Mouse (Mus musculus): ENCODE data around the gene 1700067P10Rik. TPM values are rescaled to one million over a fixed set of nuclear protein-coding genes. Genes with fewer than 3 reads are reported as not detected.

Gene 1700067P10Rik
- polyA plus RNA-seq, 1 experiment, result 0.13 TPM

- TF ChIP-seq POLR2A (IDR thresholded peaks at IDR 0.05; ENCODE audit: borderline replicate concordance, insufficient read depth, low read length), result no peak
- TF ChIP-seq CTCF (IDR thresholded peaks at IDR 0.05; ENCODE audit: borderline replicate concordance, insufficient read depth, low read depth, low read length), result no peak
- Histone ChIP-seq H3K4me3 (replicated peaks; ENCODE audit: insufficient read depth, low read depth, low read length) (no peak overlapping the region), H3K27me3 (ENCODE audit: control insufficient read depth, insufficient read depth, low read length) (no peaks in the 10 kb centered on the region; the same call in 1 of the 2 replicates), H3K27ac (ENCODE audit: insufficient read depth, low read length) (no peak overlapping the region), H3K4me1 (ENCODE audit: control insufficient read depth, insufficient read depth, low read length) (no peaks in the 10 kb centered on the region)
- 78% methylated on average over 2 of the region's 2 CpGs for WGBS
- no peak for DNase-seq
Measured at GRCm38 (mm10) chr17:48089446-48089845, 327 bp downstream of the 1700067P10Rik start.

- Histone ChIP-seq H3K4me3 (replicated peaks; ENCODE audit: insufficient read depth, low read depth, low read length) (no peak overlapping the region), H3K4me1 (ENCODE audit: control insufficient read depth, insufficient read depth, low read length) (no peaks in the 10 kb centered on the region), H3K27me3 (ENCODE audit: control insufficient read depth, insufficient read depth, low read length) (no peaks in the 10 kb centered on the region; the same call in 1 of the 2 replicates), H3K27ac (ENCODE audit: insufficient read depth, low read length) (no peak overlapping the region)
- WGBS, result 26% methylated on average over 12 of the region's 12 CpGs
- no peak for TF ChIP-seq POLR2A (IDR thresholded peaks at IDR 0.05; ENCODE audit: borderline replicate concordance, insufficient read depth, low read length)
- no peak for TF ChIP-seq CTCF (IDR thresholded peaks at IDR 0.05; ENCODE audit: borderline replicate concordance, insufficient read depth, low read depth, low read length)
- no peak for DNase-seq
Measured at GRCm38 (mm10) chr17:48090305-48090704, 1.2 kb downstream of the 1700067P10Rik start.

GRCm38 (mm10) chr17:48093286-48093817 is 4.2 kb downstream of the 1700067P10Rik start:
- TF ChIP-seq CTCF (IDR thresholded peaks at IDR 0.05; ENCODE audit: borderline replicate concordance, insufficient read depth, low read depth, low read length), result no peak
- no peak for TF ChIP-seq POLR2A (IDR thresholded peaks at IDR 0.05; ENCODE audit: borderline replicate concordance, insufficient read depth, low read length)
- Histone ChIP-seq H3K4me3 (replicated peaks; ENCODE audit: insufficient read depth, low read depth, low read length) (no peak overlapping the region), H3K4me1 (ENCODE audit: control insufficient read depth, insufficient read depth, low read length) (peaks cover 4% of the 10 kb centered on the region; the same call in 1 of the 2 replicates), H3K27me3 (ENCODE audit: control insufficient read depth, insufficient read depth, low read length) (peaks cover 2% of the 10 kb centered on the region; the same call in 1 of the 2 replicates), H3K27ac (ENCODE audit: insufficient read depth, low read length) (no peak overlapping the region)
- DNase-seq, result no peak
- WGBS, result 67% methylated on average over 5 of the region's 5 CpGs

DNA sequence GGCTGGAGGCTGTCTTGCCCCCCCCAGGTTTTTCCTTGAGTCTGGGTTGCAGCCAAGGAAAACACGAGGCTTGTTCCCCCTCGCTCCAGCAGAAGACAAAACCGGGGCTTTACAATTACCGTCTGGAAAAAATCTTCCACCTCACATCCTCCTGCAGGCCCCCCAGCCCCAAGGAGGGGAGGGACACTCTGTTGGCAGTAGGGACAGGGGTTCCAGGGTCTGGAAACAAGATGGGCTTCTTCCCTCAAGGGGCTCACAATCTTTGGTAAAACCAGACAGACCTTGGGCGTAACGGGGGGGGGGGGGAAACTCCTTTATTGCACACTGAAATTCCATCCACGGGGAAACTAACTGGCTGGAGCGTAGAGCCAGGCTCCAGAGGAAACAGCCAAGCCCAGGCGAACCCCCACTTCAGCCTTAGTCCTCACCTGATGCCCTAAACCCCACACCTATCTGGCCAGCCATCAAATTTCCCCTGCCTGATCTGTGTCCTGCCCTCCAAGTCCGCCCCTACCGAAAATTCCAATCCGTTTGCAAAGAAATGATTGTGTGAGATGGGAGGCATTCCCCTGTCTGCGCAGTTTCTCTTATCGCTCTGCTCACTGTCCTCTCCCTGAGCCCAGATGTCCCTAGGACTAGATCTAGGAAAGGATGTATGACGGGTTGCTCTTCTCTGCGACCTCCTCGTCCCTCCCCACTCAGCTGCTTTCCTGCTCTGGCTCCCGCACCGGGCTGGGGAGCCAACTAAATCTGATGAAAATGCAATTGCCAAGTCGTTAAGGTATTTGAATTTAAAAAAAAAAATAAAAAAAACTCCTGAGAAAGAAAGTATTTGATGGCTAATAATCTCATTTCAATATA is 5.9 kb downstream of the 1700067P10Rik start:
- 23% methylated on average over 20 of the region's 20 CpGs for WGBS
- H3K4me3 ChIP-seq (replicated peaks; ENCODE audit: insufficient read depth, low read depth, low read length), result no peak overlapping the region
- H3K27me3 ChIP-seq (ENCODE audit: control insufficient read depth, insufficient read depth, low read length), result peaks cover 2% of the 10 kb centered on the region; the same call in 1 of the 2 replicates
- H3K4me1 ChIP-seq (ENCODE audit: control insufficient read depth, insufficient read depth, low read length), result peaks cover 4% of the 10 kb centered on the region; the same call in 1 of the 2 replicates
- TF ChIP-seq POLR2A (IDR thresholded peaks at IDR 0.05; ENCODE audit: borderline replicate concordance, insufficient read depth, low read length) (no peak), CTCF (IDR thresholded peaks at IDR 0.05; ENCODE audit: borderline replicate concordance, insufficient read depth, low read depth, low read length) (no peak)
- DNase-seq, result no peak
- no peak overlapping the region for H3K27ac ChIP-seq (ENCODE audit: insufficient read depth, low read length)

DNA sequence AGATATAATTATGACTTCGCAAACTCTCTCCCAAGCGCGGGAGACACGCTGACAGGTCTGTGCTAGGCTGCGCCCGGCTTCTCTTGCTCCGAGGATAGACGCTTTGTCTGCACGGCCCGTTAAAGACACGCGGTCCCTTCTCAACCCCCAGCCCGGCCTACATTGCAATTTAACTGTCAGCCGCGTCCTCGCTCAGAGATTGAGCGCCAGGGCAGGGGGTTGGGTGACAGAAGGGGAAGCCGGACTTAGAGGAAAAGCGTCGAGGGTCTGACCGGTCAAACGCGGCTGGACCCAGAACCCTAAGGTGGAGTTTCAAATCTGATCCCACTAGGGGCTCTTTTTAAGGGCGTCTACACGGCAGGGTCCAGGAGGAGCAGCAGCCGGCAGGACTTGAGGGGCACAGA is 6.6 kb downstream of the 1700067P10Rik start:
- TF ChIP-seq CTCF (IDR thresholded peaks at IDR 0.05; ENCODE audit: borderline replicate concordance, insufficient read depth, low read depth, low read length) (no peak), POLR2A (IDR thresholded peaks at IDR 0.05; ENCODE audit: borderline replicate concordance, insufficient read depth, low read length) (no peak)
- Histone ChIP-seq H3K27me3 (ENCODE audit: control insufficient read depth, insufficient read depth, low read length) (peaks cover 2% of the 10 kb centered on the region; the same call in 1 of the 2 replicates), H3K4me1 (ENCODE audit: control insufficient read depth, insufficient read depth, low read length) (peaks cover 4% of the 10 kb centered on the region; the same call in 1 of the 2 replicates), H3K27ac (ENCODE audit: insufficient read depth, low read length) (no peak overlapping the region), H3K4me3 (replicated peaks; ENCODE audit: insufficient read depth, low read depth, low read length) (no peak overlapping the region)
- 11% methylated on average over 26 of the region's 26 CpGs for WGBS
- DNase-seq, result no peak

DNA sequence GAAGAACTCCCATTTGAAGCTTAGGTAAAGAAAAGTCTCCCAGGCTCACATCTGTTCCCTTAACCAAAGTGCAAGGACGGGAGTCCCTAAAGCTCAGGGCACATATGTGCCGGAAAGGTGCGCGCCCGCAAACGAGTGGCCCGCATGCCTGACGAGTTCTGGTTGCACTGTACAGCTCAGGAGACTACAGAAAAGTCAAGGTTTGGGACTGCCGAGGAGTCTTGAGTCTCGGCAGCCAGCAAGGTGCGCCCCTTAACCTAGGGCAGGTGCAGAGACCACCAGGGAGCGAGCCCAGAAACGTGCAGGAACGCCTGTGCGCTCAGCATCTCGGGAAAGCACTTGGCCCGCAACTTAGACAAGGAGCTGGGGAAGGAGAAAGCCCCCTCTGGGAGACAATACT is 7.2 kb downstream of the 1700067P10Rik start:
- peaks cover 2% of the 10 kb centered on the region; the same call in 1 of the 2 replicates for H3K27me3 ChIP-seq (ENCODE audit: control insufficient read depth, insufficient read depth, low read length)
- TF ChIP-seq CTCF (IDR thresholded peaks at IDR 0.05; ENCODE audit: borderline replicate concordance, insufficient read depth, low read depth, low read length) (no peak), POLR2A (IDR thresholded peaks at IDR 0.05; ENCODE audit: borderline replicate concordance, insufficient read depth, low read length) (no peak)
- 29% methylated on average over 17 of the region's 17 CpGs for WGBS
- no peak overlapping the region for H3K27ac ChIP-seq (ENCODE audit: insufficient read depth, low read length)
- H3K4me1 ChIP-seq (ENCODE audit: control insufficient read depth, insufficient read depth, low read length), result peaks cover 4% of the 10 kb centered on the region; the same call in 1 of the 2 replicates
- no peak for DNase-seq
- no peak overlapping the region for H3K4me3 ChIP-seq (replicated peaks; ENCODE audit: insufficient read depth, low read depth, low read length)

DNA sequence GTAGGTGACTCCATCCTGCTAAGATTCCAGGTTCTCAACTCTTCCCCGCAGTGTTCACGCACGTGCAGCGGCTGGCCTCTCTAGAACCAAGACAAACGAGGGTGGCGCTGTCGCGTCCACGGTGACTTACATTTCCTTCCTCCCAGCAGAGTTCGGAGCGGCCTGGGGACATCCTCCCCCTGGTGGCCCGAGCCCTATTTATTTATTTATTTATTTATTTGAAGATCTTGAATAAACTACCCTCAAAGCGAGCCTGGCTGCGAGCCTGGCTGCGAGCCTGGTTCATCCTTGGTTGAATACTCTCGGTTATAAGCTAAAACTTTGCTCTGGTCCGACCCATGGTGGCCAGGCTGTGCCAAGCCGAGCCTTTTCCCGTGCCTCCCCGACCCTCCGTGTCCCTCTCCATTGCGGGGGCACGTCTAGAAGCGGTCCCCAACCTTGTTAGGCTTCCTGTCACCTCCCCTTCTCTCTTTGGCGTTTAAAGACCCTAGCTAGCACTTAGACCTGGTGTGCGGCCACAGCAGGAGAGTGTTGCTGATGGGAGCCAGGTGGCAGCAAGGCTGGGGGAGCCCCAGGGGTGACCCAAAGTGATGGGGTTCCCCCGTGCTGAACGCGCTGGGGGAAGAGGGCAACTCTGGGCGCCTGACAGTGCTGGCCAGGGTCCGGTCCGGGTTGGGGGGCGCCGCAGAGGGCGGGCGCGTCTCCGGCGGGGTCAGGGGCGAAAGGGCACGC is 8.1 kb downstream of the 1700067P10Rik start:
- peak; percentile 20 to 21 for DNase-seq
- peak overlapping the region; percentile 4 for H3K4me3 ChIP-seq (replicated peaks; ENCODE audit: insufficient read depth, low read depth, low read length)
- H3K4me1 ChIP-seq (ENCODE audit: control insufficient read depth, insufficient read depth, low read length), result peaks cover 4% of the 10 kb centered on the region; the same call in 1 of the 2 replicates
- TF ChIP-seq CTCF (IDR thresholded peaks at IDR 0.05; ENCODE audit: borderline replicate concordance, insufficient read depth, low read depth, low read length) (peak; percentile 27; the same call in 1 of the 2 replicates), POLR2A (IDR thresholded peaks at IDR 0.05; ENCODE audit: borderline replicate concordance, insufficient read depth, low read length) (no peak)
- peaks cover 2% of the 10 kb centered on the region; the same call in 1 of the 2 replicates for H3K27me3 ChIP-seq (ENCODE audit: control insufficient read depth, insufficient read depth, low read length)
- 2% methylated on average over 39 of the region's 41 CpGs for WGBS
- no peak overlapping the region for H3K27ac ChIP-seq (ENCODE audit: insufficient read depth, low read length)

Measured in cerebellum, adult 2 months (tissue).